Mouse (Mus musculus): ENCODE results near the gene Olfml2a.

Gene Olfml2a

DNA sequence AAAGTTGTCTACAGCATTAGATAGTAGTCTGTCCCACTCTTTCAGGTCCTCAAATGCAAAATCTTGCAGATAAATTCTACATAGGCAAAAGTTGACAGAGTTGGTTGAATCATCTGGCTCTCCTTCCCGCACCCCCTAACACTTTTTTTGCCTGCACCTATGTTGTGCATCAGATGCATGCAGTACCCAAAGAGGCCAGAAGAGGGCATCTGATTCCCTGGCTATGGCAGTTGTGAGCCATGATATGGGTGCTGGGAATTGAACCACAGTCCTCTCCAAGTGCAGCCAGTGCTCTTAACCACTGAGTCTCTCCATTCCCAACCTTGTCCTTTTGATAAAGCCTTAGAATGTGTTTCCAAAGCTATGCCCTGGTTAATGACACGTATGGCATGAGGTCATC, 51.7 kb downstream of the Olfml2a start:
- DNase-seq (ENCODE audit: low spot score in 2 of 2): no peak

DNA sequence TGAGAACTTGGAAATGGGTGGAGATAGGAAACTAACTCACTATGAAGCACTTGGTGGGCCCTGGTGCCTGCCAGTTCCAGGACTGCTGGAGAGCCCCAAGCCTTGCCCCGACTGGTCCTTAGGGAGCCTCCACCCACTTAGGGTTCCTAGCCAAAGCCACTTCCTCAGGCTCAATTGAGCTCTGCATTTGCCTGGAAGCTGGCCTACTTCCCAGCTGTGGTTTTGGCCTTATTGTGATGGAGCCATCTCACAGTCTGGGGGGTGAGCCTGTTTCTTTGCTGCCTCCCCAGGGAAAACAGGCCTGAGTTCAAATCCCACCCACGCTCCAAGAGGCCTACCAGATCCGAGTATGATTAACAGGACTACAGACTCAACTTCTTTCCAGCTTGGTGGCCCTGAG, 54.8 kb downstream of the Olfml2a start:
- no peak for DNase-seq (ENCODE audit: low spot score in 2 of 2)

DNA sequence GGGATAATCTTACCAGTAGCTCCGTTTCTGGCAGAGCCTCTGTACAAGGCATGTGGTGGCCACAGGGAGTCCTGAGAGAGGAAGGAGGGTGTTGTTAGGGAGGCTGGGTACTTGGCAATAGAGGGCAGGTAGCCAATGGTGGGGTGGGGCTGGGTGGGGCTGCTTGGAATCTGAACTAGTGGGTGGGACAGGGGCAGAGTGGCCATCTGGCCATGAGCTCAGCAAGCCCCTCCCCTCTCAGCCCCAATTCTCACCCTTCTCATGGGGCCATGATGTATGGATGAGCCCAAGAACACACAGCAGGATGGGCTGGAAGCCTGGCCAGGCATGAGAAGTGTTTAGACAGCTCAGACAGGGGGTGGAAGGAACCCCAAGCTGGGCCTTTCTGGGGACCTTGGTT, 55.6 kb downstream of the Olfml2a start:
- DNase-seq (ENCODE audit: low spot score in 2 of 2): no peak

DNA sequence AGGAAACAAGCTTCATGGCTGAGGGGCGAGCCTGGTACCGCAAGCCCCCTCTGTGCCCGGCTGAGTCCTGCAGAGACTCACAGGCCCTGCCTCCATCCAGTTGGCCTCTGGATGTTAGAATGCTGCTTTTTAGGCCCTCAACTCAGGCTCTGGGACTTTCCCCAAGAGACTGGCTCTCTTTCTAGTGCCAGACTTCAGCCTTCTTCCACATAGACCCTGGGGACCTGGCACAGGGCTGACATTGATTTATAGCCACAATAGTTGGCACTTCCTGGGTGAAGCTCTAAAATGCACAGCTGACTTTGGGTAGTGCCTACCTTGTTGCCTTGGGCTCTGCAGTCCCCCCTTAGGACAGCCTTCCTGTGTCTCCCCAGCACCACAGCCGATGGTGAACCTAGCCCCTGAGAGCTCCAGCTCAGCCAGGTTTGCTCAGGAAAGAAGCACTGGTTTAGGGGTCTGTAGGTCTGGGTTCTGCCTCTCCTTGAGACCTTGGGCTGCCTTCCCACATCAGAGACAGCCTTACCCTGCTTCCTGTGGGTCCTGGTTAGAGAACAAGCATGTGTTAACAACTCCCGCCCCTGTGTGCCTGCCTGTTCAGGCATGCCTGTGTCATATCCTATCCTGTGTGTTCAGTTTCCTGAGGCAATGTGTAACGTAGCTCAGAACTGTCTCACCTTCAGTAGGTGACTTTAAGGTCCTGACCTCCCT, 56.2 kb downstream of the Olfml2a start:
- DNase-seq (ENCODE audit: low spot score in 2 of 2): no peak

DNA sequence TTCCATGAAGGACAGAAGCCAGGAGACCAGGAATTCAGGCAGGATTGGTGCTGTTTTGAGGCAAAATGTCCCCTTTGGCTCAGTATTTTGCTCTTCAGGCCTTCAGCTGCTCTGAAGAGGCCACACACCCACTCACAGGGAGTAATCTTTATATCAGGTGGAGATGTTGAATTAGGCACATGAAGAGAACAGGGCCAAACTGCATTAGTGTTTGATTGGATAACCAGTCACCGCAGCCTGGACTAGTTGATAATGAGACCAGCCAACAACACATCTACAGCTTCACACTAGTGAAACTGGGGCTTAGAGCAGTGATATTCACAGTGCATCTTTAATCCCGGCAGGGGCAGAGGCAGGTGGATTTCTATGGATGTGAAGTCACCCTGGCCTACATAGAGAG, 57.2 kb downstream of the Olfml2a start:
- no peak for DNase-seq (ENCODE audit: low spot score in 2 of 2)

DNA sequence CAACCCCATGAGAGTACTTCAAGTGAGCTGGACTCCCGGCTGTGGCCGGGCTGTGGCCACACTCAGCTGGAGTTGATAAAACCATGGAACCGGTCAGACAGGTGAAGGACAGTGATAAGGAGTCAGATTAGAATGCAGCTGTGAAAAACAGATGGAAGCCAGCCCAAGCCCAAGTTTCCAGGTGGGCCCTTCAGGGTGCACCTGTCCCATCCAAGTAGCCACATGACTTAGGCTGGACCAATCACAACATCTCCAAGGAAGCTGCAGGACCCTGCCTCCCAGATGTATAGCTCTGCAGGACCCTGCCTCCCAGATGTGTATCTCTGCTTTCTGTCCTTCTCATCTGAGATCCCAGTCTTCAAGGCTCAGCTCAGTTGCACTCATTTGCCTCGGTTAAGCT, 60.2 kb downstream of the Olfml2a start:
- DNase-seq (ENCODE audit: low spot score in 2 of 2): no peak

DNA sequence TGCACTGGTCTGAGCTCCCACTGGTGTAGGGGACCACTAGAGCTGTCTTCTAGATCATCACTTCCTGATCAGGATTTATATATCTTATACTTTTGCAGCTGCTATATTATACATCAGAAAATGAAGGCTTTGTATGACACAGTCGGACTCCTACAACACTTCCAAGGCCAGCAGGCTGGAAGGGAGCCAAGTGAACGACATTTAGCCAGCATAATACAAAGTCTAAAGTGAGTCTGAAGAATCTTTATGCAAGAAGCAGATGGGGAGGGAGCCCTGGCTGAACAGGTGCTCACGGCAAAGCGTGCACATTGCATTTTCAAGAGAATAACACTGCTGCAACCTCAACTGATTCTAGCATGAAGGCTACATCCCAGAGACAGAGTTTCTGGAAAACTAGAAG, 60.7 kb downstream of the Olfml2a start:
- DNase-seq (ENCODE audit: low spot score in 2 of 2): no peak

DNA sequence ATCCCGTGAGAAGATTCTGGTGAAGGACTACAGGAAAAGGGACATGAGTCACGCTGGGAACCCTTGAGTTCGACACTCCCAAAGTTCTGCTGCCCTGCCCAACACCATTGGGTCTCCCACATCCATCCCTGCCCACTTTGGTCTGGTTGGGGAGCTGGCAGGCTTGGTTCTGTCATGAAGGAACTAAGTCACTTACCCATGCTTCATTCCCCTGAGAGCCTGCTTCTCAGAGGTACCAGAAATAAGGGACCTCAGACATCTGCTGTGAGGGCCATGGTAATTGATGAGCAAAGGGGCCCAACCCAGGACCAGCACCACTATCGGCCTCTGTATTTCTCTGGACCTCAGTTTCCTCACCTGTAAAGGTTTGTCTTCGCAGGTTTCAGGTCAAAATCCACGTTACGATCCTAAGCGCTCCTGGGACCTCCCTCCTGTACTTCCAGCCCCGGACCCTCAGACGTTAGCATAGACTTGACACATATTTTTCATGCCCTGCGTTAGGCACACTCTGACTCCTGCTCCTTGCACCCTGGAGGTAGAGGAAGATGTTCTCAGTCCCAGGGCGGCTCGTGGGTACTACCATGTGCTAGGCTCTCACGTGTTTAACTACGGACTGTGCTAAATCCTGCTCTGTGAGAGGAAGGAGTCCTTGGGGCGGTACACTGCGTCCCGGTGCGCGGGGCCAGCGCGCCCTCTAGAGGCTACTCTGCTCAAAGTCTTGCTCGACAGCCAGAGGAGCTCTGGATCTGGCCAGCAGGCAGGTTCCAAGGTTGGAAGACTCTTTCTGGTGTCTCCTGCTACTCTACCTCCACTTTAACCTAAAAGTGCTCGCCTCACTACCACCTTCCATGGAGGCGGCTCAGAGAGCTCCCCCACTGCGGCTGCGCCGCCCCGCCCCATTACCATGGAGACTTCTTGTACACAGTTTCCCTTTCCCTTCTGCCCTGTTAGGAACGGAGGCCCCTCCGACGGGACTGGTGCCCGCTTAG, 65.9 kb downstream of the Olfml2a start, which contains the start of gene Wdr38:
Gene Wdr38 (plus strand): TSS at position 91 of the 989 bp plus-strand sequence.
- peak; percentile 89 to 94 for DNase-seq (ENCODE audit: low spot score in 2 of 2)

DNA sequence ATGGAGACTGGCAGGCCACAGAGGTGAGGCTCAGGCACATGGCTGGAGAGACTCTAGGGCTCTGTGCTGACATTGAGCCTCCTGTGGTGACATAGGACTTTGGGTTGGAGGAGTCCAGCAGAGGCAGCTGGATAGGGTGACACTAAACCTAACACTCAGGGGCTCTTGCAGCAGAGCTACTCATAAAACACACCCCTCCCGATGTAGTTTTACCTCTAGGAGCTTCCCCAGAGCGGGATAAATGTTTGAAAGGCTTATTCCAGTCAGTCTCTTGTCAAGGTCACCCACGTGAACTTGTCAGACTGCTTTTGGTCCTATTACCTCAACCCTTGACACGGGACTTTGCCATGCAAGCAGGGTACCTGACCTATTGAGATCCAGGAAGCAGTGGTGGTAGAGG, 67.6 kb downstream of the Olfml2a start:
- no peak for DNase-seq (ENCODE audit: low spot score in 2 of 2)

DNA sequence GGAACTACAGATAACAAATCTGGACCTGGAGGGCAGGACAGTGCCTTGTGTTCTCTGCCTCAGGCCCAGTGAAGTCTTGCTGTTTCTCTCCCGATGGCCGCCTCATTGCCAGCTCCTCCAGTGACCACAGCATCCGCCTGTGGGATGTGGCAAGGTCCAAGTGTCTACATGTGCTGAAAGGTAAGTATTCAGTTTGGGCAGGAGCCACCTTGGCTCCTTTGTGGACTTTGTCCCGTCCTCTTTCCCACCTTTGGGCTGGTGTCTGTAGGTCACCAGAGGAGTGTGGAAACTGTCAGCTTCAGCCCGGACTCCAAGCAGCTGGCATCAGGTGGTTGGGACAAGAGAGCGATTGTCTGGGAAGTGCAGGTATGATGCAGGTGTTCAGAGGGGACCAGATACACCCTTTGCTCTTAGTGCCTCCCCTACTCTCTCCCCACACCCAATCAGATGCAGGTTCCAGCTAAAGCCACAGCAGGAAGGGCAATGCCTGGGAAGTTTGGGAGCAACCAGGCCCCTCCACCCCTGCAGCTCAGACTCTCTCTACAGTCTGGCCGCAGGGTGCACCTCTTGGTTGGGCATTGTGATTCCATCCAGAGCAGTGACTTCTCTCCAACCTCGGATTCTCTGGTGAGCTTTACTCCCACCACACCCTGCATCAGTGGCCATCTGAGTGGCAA, 68.3 kb downstream of the Olfml2a start:
- DNase-seq (ENCODE audit: low spot score in 2 of 2): no peak

DNA sequence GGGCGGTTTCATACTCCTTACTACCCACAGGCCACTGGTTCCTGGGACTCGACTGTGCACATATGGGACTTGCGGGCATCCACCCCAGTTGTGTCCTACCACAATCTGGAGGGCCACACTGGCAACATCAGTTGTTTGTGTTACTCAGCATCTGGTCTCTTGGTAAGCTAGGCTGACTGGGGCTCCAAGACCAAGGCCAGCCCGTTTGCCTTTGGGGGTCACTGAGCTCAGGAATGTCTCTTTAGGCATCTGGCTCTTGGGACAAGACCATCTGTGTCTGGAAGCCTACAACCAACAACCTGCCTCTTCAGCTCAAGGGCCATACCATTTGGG, 68.8 kb downstream of the Olfml2a start:
- DNase-seq (ENCODE audit: low spot score in 2 of 2): no peak

DNA sequence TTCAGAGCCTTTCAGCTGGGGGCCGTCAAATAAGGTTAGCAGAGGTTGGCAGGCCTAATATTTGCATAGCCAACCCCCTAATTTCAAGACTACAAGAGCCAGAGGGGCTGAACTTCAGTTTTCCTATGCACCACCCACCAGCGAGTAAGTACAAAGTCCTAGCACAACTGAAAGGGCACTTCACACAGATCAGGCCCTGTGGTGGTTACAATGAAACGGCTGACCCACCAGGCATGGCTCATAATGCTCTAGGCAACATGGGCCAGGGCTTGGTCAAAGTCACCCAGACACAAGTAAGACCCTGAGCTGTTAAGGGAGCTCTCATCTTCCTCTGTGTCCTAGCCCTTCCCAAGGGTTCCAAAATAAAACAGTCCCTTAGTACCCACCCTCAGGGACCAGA, 70.1 kb downstream of the Olfml2a start:
- no peak for DNase-seq (ENCODE audit: low spot score in 2 of 2)

DNA sequence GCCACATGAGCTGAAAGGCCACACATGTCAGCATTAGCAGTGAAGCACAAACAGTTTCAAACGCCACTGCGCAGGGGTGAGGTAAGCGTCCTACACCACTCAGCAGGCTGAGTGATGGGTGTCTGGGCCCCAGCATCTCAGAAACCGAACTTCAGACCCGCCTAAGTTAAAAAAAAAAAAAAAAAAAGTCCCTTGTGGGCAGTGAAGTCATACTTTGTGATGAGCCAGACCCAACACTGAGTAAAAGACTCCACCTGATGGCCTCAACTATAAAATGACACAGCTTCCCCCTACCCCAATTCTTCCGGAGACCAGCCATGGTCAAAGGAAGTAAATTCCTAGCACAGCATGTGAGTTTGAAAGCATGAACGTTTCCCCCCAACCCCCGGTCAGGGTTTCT, 71.3 kb downstream of the Olfml2a start:
- no peak for DNase-seq (ENCODE audit: low spot score in 2 of 2)

DNA sequence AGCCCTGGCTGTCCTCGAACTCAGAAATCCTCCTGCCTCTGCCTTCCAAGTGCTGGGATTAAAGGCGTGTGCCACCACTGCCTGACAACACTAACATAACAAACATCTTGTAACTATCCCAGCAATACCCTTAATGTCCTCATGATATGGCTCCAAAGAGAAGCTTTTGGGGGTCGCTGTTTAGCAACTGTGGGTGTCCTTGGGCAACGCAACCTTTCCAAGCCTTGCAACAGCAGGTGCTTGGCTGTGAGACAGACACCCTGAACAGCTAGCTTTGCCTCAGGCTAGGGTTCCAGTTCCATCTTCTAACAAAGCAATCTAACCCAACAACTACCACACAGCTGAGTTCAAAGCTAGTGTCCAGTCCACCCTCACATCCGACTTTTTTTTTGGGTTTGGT, 71.7 kb downstream of the Olfml2a start:
- no peak for DNase-seq (ENCODE audit: low spot score in 2 of 2)

DNA sequence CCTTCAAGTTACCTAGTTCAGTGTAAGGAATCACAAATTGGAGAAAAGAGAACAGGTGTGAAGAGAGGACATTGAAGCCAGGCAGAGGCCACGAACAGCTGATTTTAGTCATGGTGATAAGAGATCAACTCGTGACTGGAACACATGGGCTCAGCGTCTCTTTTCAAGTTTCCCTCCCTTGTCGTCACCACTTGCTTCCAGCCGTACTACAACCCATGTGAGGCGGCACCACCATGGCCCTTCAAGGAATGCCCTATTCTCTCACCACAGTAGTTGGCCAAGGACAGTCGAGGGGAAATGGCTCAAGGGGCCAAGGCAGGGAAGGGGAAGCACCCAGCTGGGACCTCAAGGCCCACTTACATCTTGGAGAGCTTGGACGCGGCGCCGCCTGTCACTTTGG, 72.6 kb downstream of the Olfml2a start:
- peak in 1 of 2 experiments; percentile 16 for DNase-seq (ENCODE audit: low spot score in 2 of 2)

DNA sequence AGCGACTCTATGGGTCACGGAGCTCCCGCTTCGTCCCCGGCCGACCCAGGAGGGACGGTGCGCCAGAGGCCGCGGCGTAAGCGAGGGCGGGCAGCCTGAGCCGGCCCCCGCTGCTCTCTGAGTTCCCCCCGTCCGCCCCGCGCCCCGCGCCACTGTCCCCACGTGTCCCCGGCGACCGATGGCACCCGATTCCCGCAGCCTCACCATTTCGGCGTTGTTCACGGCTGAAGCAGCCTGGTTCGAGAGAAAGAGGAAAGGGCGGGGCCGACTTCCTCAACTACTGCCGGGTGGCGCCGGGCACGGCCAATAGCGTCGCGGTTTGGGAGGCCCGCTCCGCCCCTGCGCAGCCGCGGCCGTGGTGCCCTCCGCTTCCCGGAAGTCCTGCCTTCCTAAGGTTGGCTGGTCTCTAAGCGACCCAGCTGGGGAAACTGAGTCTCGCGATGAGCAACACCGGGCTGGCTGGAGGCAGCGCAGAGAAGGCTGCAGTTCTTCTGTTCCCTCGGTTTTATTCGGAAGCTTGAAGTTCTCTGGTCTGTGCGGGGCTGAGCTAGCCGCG, 73.2 kb downstream of the Olfml2a start, which contains the start of gene Arpc5l:
Gene Arpc5l (plus strand): TSS at position 469 of the 556 bp plus-strand sequence.
- peak; percentile 83 to 90 for DNase-seq (ENCODE audit: low spot score in 2 of 2)

DNA sequence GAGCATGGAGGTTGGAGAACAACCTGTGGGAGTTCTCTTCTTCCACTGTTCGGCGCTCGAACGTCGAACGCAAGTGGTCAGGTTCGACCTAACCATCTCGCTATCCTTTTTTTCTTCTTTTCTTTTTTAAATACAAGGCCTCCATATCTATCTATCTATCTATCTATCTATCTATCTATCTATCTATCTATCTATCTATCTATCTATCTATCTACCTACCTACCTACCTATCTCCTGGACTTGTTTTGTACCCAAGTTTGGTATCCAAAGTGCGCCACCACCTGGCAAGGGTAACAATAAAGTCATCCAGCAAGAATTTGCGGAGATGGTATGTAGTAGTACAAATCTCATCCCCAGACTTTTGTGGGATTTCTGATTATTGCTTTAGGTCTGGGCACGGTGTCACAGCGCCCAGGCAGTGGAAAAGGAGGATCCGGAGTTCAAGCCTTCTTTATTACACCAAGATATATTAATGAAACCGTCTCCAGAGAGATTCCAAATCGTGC, 73.8 kb downstream of the Olfml2a start, which contains the start of gene Rpl35:
Gene Rpl35 (minus strand): TSS at position 51 of the 506 bp plus-strand sequence.
- no peak for DNase-seq (ENCODE audit: low spot score in 2 of 2)

DNA sequence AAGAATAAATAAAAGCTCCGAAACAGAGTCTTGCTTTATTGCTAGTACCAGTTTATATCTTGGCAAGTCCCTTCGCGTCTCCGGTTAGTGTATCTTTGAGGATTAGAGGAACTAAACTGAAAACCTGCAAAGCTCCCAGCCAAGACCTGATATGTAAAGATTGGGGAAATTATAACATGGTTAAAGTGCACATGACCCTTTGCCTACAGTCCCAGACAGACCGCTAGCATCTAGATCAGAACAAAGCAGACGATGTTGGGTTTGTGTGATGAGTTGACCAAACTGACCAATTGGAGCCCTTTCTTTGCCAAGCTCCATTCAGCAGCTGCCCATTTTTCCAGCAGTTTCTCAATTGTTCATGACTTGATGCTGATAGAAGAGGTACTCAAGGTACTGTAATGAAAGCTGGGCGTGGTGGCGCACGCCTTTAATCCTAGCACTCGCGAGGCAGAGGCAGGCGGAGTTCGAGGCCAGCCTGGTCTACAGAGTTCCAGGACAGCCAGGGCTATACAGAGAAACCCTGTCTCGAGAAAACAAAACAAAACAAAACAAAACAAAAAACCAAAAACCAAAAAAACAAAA, 74.5 kb downstream of the Olfml2a start:
- no peak for DNase-seq (ENCODE audit: low spot score in 2 of 2)

DNA sequence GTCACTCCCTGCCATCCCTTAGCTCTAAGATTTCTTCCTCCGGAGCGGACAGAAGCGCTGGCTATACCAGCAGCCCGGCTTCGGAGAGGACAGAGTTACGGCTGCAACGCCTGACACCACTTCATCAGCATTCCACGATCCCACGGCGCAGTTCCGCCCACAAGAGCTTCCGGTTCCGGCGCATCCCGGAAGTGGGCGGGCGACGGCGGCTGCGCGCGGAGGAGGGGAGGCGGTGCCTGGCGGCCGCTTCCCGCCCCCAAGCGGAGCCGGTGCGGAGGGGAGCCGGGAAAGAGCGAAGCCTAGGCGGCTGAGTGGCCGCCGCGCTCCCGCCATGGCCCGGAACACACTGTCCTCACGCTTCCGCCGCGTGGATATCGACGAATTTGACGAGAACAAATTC, 76.1 kb downstream of the Olfml2a start:
- peak; percentile 80 to 92 for DNase-seq (ENCODE audit: low spot score in 2 of 2)

DNA sequence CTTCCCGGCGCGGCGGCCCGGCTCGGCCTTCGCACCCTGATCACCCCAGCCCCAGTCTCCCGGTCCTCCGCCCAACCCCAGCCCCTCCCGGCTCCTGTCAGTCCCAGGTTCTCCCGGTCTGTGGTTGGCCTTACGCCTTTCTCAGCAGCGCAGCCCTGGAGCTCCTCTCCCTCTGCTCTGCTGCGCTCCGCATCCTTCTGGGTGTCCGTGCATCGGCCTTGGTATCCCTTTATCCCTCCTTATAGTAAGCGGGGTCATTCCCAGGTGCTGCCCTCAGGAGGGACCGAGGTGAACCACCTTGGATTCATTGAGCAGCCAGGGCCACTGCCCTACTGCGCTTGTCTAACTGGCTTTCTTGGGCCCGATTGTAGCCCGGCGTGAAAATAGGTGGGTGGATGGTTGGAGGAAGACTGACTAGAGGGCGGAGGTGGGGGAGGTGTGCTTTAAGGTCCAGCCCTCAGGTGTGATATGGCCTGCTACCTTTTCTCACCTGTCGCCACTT, 76.6 kb downstream of the Olfml2a start:
- DNase-seq (ENCODE audit: low spot score in 2 of 2): no peak

DNA sequence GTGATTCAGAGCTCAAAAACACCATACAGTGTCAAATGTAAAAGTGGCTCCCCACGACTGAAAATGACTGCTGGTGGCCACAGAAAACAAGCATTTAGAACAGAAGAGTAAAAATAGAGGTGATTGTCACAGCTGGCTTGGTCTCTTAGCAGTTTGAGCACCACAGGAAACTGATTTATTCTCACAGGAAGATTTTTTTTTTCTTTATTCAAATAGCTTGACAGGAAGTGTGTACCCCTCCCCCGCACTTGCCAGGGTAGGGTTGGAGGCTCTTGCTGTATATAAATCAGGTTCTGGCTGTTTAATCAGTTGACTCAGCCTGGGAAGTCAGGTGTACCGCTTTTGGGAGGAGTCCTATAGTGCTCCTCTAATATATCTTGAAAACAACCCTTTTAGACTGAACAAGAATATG, 77.2 kb downstream of the Olfml2a start:
- DNase-seq (ENCODE audit: low spot score in 2 of 2): no peak
